Mouse (Mus musculus): ENCODE data around the gene Csnk1e. TPM values are rescaled to one million over a fixed set of nuclear protein-coding genes. Genes with fewer than 3 reads are reported as not detected.

Csnk1e gene
- polyA plus RNA-seq, 1 experiment from 2014 or later = 64.3 TPM

DNA sequence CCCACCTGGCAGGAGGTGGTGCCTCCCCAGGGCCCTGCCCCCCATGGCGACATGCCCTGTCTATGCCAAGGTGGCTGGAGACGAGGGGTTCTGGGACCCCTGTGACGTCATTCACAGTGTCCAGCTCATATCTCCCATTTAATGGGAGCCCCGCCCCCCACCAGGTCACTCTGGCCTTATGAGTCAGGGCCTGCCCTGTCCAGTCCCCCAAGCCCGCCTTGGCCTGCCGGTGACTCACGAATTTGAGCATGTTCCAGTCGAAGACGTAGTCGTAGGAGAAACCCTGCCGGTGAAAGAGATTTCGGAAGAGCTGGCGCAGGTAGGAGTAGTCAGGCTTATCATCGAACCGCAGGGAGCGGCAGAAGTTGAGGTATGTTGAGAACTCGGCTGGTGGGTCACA lies 30.8 kb downstream of the Csnk1e start:
- Histone ChIP-seq H3K36me3 (ENCODE audit: control insufficient read depth, insufficient read depth, low read length) (peaks cover 91% of the 10 kb centered on the region), H3K27me3 (ENCODE audit: control insufficient read depth, insufficient read depth, low read length) (no peaks in the 10 kb centered on the region), H3K4me2 (replicated peaks; ENCODE audit: low read depth, low read length) (no peak overlapping the region), H3K9me3 (ENCODE audit: control insufficient read depth, low read depth, low read length) (no peaks in the 10 kb centered on the region), H3K9ac (replicated peaks; ENCODE audit: low read depth, low read length) (no peak overlapping the region), H3K4me3 (ENCODE audit: low read depth, low read length) (no peak overlapping the region), H3K4me1 (ENCODE audit: control insufficient read depth, insufficient read depth, low read length) (no peaks in the 10 kb centered on the region), H3K27ac (ENCODE audit: low read length) (no peak overlapping the region)
- no peak for ATAC-seq (ENCODE audit: insufficient number of reproducible peaks, insufficient read depth, low FRiP score, low read depth)
- WGBS = 89% methylated on average over 17 of the region's 17 CpGs

DNA sequence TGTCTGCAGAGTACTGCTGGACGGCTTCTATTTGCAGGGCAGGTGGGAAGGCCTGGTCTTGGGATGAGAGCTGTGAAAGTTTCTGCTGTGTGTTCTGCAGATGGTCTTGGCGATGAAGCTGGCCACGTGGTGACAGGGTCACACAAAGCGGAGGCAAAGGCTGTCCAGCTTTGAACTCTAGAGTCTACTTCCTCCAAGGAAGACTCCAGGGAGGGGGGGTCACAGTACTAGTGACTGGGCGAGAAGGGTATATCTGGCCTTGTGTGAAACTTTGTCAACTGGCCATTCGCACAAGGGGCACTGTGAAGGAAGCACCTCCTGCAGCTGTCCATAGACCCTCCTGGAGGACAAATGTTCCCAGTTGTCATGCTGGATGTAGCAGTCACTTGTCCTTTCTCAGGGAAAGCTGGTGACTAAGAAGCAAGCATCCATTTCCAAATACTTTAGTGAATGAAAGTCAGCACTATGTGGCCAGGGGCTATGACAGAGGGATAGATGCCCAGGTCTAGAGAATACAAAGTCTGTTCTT lies 32.6 kb downstream of the Csnk1e start:
- WGBS = 76% methylated on average over 6 of the region's 6 CpGs
- H3K27me3 ChIP-seq (ENCODE audit: control insufficient read depth, insufficient read depth, low read length) = no peaks in the 10 kb centered on the region
- ATAC-seq (ENCODE audit: insufficient number of reproducible peaks, insufficient read depth, low FRiP score, low read depth) = no peak; the same call in 1 of the 2 replicates

DNA sequence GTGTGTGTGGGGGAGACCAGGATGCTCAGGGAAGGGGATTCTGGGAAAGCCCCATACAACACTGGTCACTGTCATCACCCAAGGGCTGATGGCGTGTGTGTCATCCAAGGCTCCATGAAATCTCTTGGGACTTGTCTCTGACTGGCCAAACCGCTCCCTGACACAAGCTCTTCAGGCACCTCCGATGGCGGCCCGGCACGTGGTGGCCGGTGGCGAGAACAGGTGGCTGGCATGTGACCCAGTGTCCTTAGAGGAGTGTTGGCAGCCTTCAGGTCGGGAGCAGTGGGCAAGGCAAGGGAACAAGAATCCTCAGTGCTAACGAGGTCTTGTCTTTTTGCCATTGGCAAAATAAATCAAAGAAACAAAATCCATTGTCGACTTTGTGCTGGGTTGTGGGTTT lies 36.7 kb downstream of the Csnk1e start:
- peaks cover 57% of the 10 kb centered on the region for H3K36me3 ChIP-seq (ENCODE audit: control insufficient read depth, insufficient read depth, low read length)
- H3K4me1 ChIP-seq (ENCODE audit: control insufficient read depth, insufficient read depth, low read length) = no peaks in the 10 kb centered on the region
- WGBS = 87% methylated on average over 11 of the region's 11 CpGs
- H3K4me2 ChIP-seq (replicated peaks; ENCODE audit: low read depth, low read length) = no peak overlapping the region
- H3K9me3 ChIP-seq (ENCODE audit: control insufficient read depth, low read depth, low read length) = no peaks in the 10 kb centered on the region
- no peak overlapping the region for H3K4me3 ChIP-seq (ENCODE audit: low read depth, low read length)
- ATAC-seq (ENCODE audit: insufficient number of reproducible peaks, insufficient read depth, low FRiP score, low read depth) = no peak
- H3K27me3 ChIP-seq (ENCODE audit: control insufficient read depth, insufficient read depth, low read length) = no peaks in the 10 kb centered on the region
- H3K27ac ChIP-seq (ENCODE audit: low read length) = no peak overlapping the region
- no peak overlapping the region for H3K9ac ChIP-seq (replicated peaks; ENCODE audit: low read depth, low read length)

More for the DNA sequence above, 32.6 kb downstream of the Csnk1e start:
- peaks cover 91% of the 10 kb centered on the region for H3K36me3 ChIP-seq (ENCODE audit: control insufficient read depth, insufficient read depth, low read length)
- H3K4me3 ChIP-seq (ENCODE audit: low read depth, low read length) = no peak overlapping the region
- H3K9me3 ChIP-seq (ENCODE audit: control insufficient read depth, low read depth, low read length) = no peaks in the 10 kb centered on the region
- H3K4me1 ChIP-seq (ENCODE audit: control insufficient read depth, insufficient read depth, low read length) = no peaks in the 10 kb centered on the region
- no peak overlapping the region for H3K27ac ChIP-seq (ENCODE audit: low read length)
- no peak overlapping the region for H3K9ac ChIP-seq (replicated peaks; ENCODE audit: low read depth, low read length)
- no peak overlapping the region for H3K4me2 ChIP-seq (replicated peaks; ENCODE audit: low read depth, low read length)

DNA sequence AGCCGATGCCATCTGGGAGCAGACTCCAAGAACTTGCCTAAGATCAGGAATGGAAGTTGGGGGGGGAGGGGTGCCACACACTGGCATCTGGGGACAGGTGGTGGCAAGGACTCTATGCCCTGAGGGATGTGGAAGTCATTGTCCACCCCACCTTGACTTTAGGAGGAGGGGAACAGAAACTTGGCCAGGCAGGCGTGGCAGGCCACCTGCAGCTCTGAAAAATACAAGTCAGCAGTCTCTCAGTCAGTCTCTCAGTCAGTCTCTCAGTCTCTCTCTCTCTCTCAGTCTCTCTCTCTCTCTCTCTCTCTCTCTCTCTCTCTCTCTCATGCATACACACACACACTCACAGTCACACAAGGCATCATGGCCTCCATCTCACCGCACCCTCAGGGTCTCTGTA lies 37.1 kb downstream of the Csnk1e start:
- no peak for ATAC-seq (ENCODE audit: insufficient number of reproducible peaks, insufficient read depth, low FRiP score, low read depth)
- no peaks in the 10 kb centered on the region for H3K9me3 ChIP-seq (ENCODE audit: control insufficient read depth, low read depth, low read length)
- H3K27ac ChIP-seq (ENCODE audit: low read length) = no peak overlapping the region
- H3K27me3 ChIP-seq (ENCODE audit: control insufficient read depth, insufficient read depth, low read length) = no peaks in the 10 kb centered on the region
- no peaks in the 10 kb centered on the region for H3K4me1 ChIP-seq (ENCODE audit: control insufficient read depth, insufficient read depth, low read length)
- H3K36me3 ChIP-seq (ENCODE audit: control insufficient read depth, insufficient read depth, low read length) = peaks cover 53% of the 10 kb centered on the region
- 98% methylated on average over 3 of the region's 3 CpGs for WGBS
- H3K4me3 ChIP-seq (ENCODE audit: low read depth, low read length) = no peak overlapping the region
- no peak overlapping the region for H3K4me2 ChIP-seq (replicated peaks; ENCODE audit: low read depth, low read length)
- H3K9ac ChIP-seq (replicated peaks; ENCODE audit: low read depth, low read length) = no peak overlapping the region

DNA sequence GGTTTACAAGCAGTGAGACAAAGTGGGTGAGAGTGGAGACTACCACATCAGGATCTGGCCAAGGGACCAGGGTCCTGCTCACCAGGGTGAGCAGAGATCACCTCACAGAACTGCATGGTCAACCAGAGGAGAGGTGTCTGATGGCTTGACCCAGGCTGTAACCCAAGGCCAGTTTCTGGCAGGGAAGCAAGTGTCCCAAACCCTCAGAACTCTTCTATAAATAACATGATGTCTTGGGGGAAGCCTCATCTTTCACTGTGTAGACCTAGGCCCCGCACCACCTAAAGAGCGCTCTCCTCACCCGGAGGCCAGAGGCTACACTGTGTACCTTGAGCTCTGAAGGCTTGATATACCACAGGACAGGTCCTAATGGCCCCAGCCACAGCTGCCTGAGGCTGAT lies 38.0 kb downstream of the Csnk1e start:
- H3K9ac ChIP-seq (replicated peaks; ENCODE audit: low read depth, low read length) = no peak overlapping the region
- ATAC-seq (ENCODE audit: insufficient number of reproducible peaks, insufficient read depth, low FRiP score, low read depth) = no peak
- whole genome bisulfite sequencing = 87% methylated on average over 3 of the region's 3 CpGs
- H3K36me3 ChIP-seq (ENCODE audit: control insufficient read depth, insufficient read depth, low read length) = peaks cover 45% of the 10 kb centered on the region
- no peaks in the 10 kb centered on the region for H3K9me3 ChIP-seq (ENCODE audit: control insufficient read depth, low read depth, low read length)
- H3K4me3 ChIP-seq (ENCODE audit: low read depth, low read length) = no peak overlapping the region
- no peaks in the 10 kb centered on the region for H3K27me3 ChIP-seq (ENCODE audit: control insufficient read depth, insufficient read depth, low read length)
- H3K27ac ChIP-seq (ENCODE audit: low read length) = no peak overlapping the region
- no peak overlapping the region for H3K4me2 ChIP-seq (replicated peaks; ENCODE audit: low read depth, low read length)
- H3K4me1 ChIP-seq (ENCODE audit: control insufficient read depth, insufficient read depth, low read length) = no peaks in the 10 kb centered on the region

DNA sequence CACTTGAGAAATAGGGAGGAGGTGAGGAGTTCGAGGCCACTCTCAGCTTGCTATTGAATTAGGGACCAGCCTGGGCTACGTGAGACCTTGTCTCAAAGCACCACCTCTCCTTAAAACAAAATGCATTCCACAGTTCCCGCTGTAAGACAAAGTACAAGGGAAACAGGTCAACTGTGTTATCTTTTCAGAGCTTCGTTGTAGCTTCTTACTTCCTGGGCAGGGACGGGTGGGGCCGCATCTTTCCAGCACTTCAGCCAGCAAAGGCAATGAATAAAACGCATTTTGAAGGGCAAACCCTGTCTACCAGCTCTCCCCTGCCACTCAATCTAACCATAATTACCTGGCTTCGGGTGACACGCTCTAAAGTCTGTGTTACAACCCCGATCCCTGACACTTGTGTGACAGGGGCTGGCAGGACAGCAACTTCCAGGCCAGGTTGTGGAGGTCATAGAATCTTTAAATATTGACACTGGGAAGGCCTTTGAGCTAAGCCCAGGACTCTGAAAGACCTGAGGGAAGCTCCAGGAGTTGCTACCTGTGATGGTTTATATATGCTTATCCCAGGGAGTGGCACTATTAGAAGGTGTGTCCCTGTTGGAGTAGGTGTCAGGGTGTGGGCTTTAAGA lies 38.8 kb downstream of the Csnk1e start:
- no peak for ATAC-seq (ENCODE audit: insufficient number of reproducible peaks, insufficient read depth, low FRiP score, low read depth)
- Histone ChIP-seq H3K27ac (ENCODE audit: low read length) (no peak overlapping the region), H3K4me3 (ENCODE audit: low read depth, low read length) (no peak overlapping the region), H3K4me2 (replicated peaks; ENCODE audit: low read depth, low read length) (no peak overlapping the region), H3K9ac (replicated peaks; ENCODE audit: low read depth, low read length) (no peak overlapping the region), H3K9me3 (ENCODE audit: control insufficient read depth, low read depth, low read length) (no peaks in the 10 kb centered on the region), H3K4me1 (ENCODE audit: control insufficient read depth, insufficient read depth, low read length) (no peaks in the 10 kb centered on the region), H3K36me3 (ENCODE audit: control insufficient read depth, insufficient read depth, low read length) (peaks cover 37% of the 10 kb centered on the region; the same call in 1 of the 2 replicates), H3K27me3 (ENCODE audit: control insufficient read depth, insufficient read depth, low read length) (no peaks in the 10 kb centered on the region)
- WGBS = 89% methylated on average over 10 of the region's 10 CpGs

DNA sequence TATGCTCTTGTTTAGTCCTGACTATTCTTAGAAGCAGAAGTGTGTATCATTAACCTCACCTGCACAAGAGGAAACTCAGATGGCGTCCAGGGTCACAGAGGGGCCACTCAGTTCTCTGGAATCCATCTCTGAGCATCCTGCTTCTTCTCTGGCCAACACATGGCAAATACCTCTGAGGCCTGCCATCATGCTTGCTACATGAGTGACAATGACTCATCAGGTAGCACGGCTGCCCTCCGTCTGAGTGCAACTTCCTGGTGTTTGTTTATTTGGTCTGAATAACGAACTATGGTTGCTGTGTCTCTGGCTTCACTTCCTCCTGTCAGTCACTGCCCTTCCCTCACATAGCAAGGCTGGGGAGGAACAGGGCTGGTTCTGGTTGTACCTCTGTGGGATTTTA lies 40.9 kb downstream of the Csnk1e start:
- H3K4me3 ChIP-seq (ENCODE audit: low read depth, low read length) = no peak overlapping the region
- no peak overlapping the region for H3K27ac ChIP-seq (ENCODE audit: low read length)
- peaks cover 19% of the 10 kb centered on the region; the same call in 1 of the 2 replicates for H3K36me3 ChIP-seq (ENCODE audit: control insufficient read depth, insufficient read depth, low read length)
- no peak overlapping the region for H3K9ac ChIP-seq (replicated peaks; ENCODE audit: low read depth, low read length)
- no peaks in the 10 kb centered on the region for H3K4me1 ChIP-seq (ENCODE audit: control insufficient read depth, insufficient read depth, low read length)
- ATAC-seq (ENCODE audit: insufficient number of reproducible peaks, insufficient read depth, low FRiP score, low read depth) = no peak
- whole genome bisulfite sequencing = 31% methylated on average over 4 of the region's 4 CpGs
- H3K27me3 ChIP-seq (ENCODE audit: control insufficient read depth, insufficient read depth, low read length) = no peaks in the 10 kb centered on the region
- H3K9me3 ChIP-seq (ENCODE audit: control insufficient read depth, low read depth, low read length) = no peaks in the 10 kb centered on the region
- no peak overlapping the region for H3K4me2 ChIP-seq (replicated peaks; ENCODE audit: low read depth, low read length)

DNA sequence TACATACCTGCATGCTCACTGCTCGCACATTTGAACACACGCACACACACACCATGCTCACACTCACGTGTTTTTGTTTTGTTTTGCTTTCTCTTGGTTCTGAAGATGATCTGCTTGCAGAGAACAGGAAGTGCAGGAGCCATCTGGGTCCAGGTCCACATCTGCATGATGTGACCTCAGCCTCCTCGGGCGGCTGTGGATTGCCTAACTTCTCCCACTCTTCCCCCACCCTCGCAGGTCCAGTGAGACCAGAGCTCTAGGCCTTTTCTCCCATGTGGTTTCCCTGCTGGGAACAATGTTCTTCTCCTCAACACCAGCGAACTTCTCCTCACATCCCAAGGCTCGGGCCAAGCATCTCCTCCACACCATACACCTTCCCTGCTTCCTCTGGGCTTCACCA lies 41.6 kb downstream of the Csnk1e start:
- ATAC-seq (ENCODE audit: insufficient number of reproducible peaks, insufficient read depth, low FRiP score, low read depth) = no peak
- no peaks in the 10 kb centered on the region for H3K9me3 ChIP-seq (ENCODE audit: control insufficient read depth, low read depth, low read length)
- H3K9ac ChIP-seq (replicated peaks; ENCODE audit: low read depth, low read length) = no peak overlapping the region
- peaks cover 12% of the 10 kb centered on the region; the same call in 1 of the 2 replicates for H3K36me3 ChIP-seq (ENCODE audit: control insufficient read depth, insufficient read depth, low read length)
- 84% methylated on average over 8 of the region's 8 CpGs for WGBS
- H3K4me3 ChIP-seq (ENCODE audit: low read depth, low read length) = no peak overlapping the region
- H3K4me1 ChIP-seq (ENCODE audit: control insufficient read depth, insufficient read depth, low read length) = no peaks in the 10 kb centered on the region
- no peaks in the 10 kb centered on the region for H3K27me3 ChIP-seq (ENCODE audit: control insufficient read depth, insufficient read depth, low read length)
- no peak overlapping the region for H3K27ac ChIP-seq (ENCODE audit: low read length)
- no peak overlapping the region for H3K4me2 ChIP-seq (replicated peaks; ENCODE audit: low read depth, low read length)

DNA sequence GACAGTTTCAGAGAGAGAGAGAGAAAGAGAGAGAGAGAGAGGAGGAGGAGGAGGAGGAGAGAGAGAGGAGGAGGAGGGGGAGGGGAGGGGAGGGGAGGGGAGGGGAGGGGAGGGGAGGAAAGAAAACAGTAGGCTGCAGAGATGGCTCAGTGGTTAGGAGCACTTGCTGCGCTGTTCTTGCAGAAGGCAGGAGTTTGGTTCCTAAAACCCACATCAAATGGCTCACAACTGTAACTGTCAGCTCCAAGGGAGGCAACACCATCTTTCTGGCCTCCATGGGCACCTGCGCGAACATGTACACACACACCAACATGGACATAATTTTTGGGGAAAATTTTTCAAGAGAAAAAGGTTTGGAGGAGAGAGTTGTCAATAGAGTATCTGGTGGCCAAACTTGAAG lies 42.2 kb downstream of the Csnk1e start:
- H3K36me3 ChIP-seq (ENCODE audit: control insufficient read depth, insufficient read depth, low read length) = peaks cover 6% of the 10 kb centered on the region; the same call in 1 of the 2 replicates
- no peak overlapping the region for H3K27ac ChIP-seq (ENCODE audit: low read length)
- H3K4me3 ChIP-seq (ENCODE audit: low read depth, low read length) = no peak overlapping the region
- no peak for ATAC-seq (ENCODE audit: insufficient number of reproducible peaks, insufficient read depth, low FRiP score, low read depth)
- no peaks in the 10 kb centered on the region for H3K4me1 ChIP-seq (ENCODE audit: control insufficient read depth, insufficient read depth, low read length)
- no peak overlapping the region for H3K9ac ChIP-seq (replicated peaks; ENCODE audit: low read depth, low read length)
- H3K4me2 ChIP-seq (replicated peaks; ENCODE audit: low read depth, low read length) = no peak overlapping the region
- no peaks in the 10 kb centered on the region for H3K27me3 ChIP-seq (ENCODE audit: control insufficient read depth, insufficient read depth, low read length)
- no peaks in the 10 kb centered on the region for H3K9me3 ChIP-seq (ENCODE audit: control insufficient read depth, low read depth, low read length)
- 96% methylated on average over 3 of the region's 3 CpGs for WGBS

All from stomach, embryonic 14.5 days (tissue).